Mouse (Mus musculus): Measurements from ENCODE around the gene Akr7a5. TPM values are rescaled to one million over a fixed set of nuclear protein-coding genes. Genes with fewer than 3 reads are reported as not detected.

Gene Akr7a5
- polyA plus RNA-seq, 1 experiment from 2014 or later, result 61.4 TPM

DNA sequence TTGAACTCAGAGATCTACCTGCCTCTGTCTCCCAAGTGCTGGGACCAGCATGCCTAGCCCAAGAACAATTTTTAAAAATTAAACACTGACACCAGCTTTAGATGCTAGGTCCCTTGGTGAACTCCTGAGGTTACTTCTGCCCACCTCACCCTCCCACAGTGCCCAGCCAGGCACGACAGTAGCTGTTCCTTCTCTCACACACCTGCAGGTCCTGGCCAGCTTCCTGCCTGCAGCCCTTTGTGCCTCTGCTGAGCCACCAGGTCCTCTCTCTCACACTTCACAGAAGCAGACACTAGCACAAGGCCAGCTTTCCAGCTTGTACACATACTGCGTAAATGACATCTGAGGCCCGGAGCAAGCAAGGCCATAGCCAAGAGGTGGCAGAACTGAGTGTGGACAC lies 5.0 kb upstream of the Akr7a5 start:
- no peak for DNase-seq (ENCODE audit: low spot score)
- TF ChIP-seq CTCF (IDR thresholded peaks at IDR 0.05), result no peak
- no peak for TF ChIP-seq EP300 (IDR thresholded peaks at IDR 0.05)
- H3K4me3 ChIP-seq (ENCODE audit: low read depth, low read length), result no peak overlapping the region
- H3K4me1 ChIP-seq (ENCODE audit: insufficient read depth, low read depth, low read length), result no peaks in the 10 kb centered on the region; the same call in 1 of the 2 replicates
- no peak overlapping the region for H3K27ac ChIP-seq (ENCODE audit: low read length)
- H3K9ac ChIP-seq (replicated peaks; ENCODE audit: low read depth), result no peak overlapping the region
- no peaks in the 10 kb centered on the region for H3K9me3 ChIP-seq (ENCODE audit: low read length)
- H3K27me3 ChIP-seq (replicated peaks; ENCODE audit: insufficient read depth, low read length), result no peaks in the 10 kb centered on the region
- H3K4me2 ChIP-seq (replicated peaks; ENCODE audit: low read depth, low read length), result no peak overlapping the region
- peaks cover 5% of the 10 kb centered on the region; the same call in 1 of the 2 replicates for H3K36me3 ChIP-seq (ENCODE audit: insufficient read depth, low read length)
- no peak for ATAC-seq
- 92% methylated on average over 3 of the region's 3 CpGs for WGBS

- 85% methylated on average over 5 of the region's 5 CpGs for WGBS
- no peaks in the 10 kb centered on the region for H3K9me3 ChIP-seq (ENCODE audit: low read length)
- no peak overlapping the region for H3K27ac ChIP-seq (ENCODE audit: low read length)
- H3K36me3 ChIP-seq (ENCODE audit: insufficient read depth, low read length), result no peaks in the 10 kb centered on the region
- H3K27me3 ChIP-seq (replicated peaks; ENCODE audit: insufficient read depth, low read length), result no peaks in the 10 kb centered on the region
- ATAC-seq (no peak), DNase-seq (ENCODE audit: low spot score) (no peak)
- no peak overlapping the region for H3K4me2 ChIP-seq (replicated peaks; ENCODE audit: low read depth, low read length)
- H3K4me1 ChIP-seq (ENCODE audit: insufficient read depth, low read depth, low read length), result peaks cover 7% of the 10 kb centered on the region; the same call in 1 of the 2 replicates
- H3K4me3 ChIP-seq (ENCODE audit: low read depth, low read length), result no peak overlapping the region
- no peak for TF ChIP-seq CTCF (IDR thresholded peaks at IDR 0.05)
- no peak for TF ChIP-seq EP300 (IDR thresholded peaks at IDR 0.05)
- H3K9ac ChIP-seq (replicated peaks; ENCODE audit: low read depth), result no peak overlapping the region
These were observed 2.6 kb upstream of the Akr7a5 start for GRCm38 (mm10) chr4:139307916-139308315.

DNA sequence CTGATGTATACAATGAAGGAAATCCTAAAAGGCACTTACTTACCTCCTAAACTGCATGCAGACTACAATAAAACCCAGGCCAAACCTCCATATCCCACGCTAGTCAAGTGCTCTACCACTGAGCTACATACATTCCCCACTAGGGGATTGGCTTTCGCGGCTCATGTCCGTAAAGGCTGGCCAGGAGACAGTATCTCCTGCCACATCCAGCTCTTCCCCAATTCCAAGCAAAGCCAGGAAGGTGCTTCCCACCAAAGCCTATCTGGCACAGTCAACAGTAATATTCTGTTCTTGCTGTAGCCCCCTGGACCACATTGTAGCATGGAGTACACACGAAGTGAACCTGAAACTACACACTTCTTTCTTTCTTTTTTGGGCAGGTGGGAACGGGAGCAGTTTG lies 893 bp upstream of the Akr7a5 start:
- ATAC-seq, result no peak

GRCm38 (mm10) chr4:139310899-139311701 lies 556 bp downstream of the Akr7a5 start:
- Histone ChIP-seq H3K4me2 (replicated peaks; ENCODE audit: low read depth, low read length) (peak overlapping the region; percentile 94), H3K9ac (replicated peaks; ENCODE audit: low read depth) (peak overlapping the region; percentile 75), H3K9me3 (ENCODE audit: low read length) (no peaks in the 10 kb centered on the region), H3K4me3 (ENCODE audit: low read depth, low read length) (peak overlapping the region; percentile 81), H3K4me1 (ENCODE audit: insufficient read depth, low read depth, low read length) (peaks cover 7% of the 10 kb centered on the region; the same call in 1 of the 2 replicates), H3K27me3 (replicated peaks; ENCODE audit: insufficient read depth, low read length) (no peaks in the 10 kb centered on the region), H3K36me3 (ENCODE audit: insufficient read depth, low read length) (0 out of 2 replicates have a peak, but pooled peaks cover 6% of the 10 kb centered on the region), H3K27ac (ENCODE audit: low read length) (peak overlapping the region; percentile 69)
- WGBS, result 1% methylated on average over 49 of the region's 53 CpGs
- ATAC-seq (peak; percentile 74; the same call in 1 of the 2 replicates), DNase-seq (ENCODE audit: low spot score) (no peak)
- TF ChIP-seq EP300 (IDR thresholded peaks at IDR 0.05) (no peak), CTCF (IDR thresholded peaks at IDR 0.05) (no peak)

More for the DNA sequence above, 893 bp upstream of the Akr7a5 start:
- DNase-seq (ENCODE audit: low spot score), result no peak
- H3K27ac ChIP-seq (ENCODE audit: low read length), result peak overlapping the region; percentile 69; the same call in 1 of the 2 replicates
- peak overlapping the region; percentile 94 for H3K4me2 ChIP-seq (replicated peaks; ENCODE audit: low read depth, low read length)
- no peaks in the 10 kb centered on the region for H3K27me3 ChIP-seq (replicated peaks; ENCODE audit: insufficient read depth, low read length)
- H3K9ac ChIP-seq (replicated peaks; ENCODE audit: low read depth), result peak overlapping the region; percentile 75; the same call in 1 of the 2 replicates
- 25% methylated on average over 6 of the region's 6 CpGs for WGBS
- TF ChIP-seq EP300 (IDR thresholded peaks at IDR 0.05) (no peak), CTCF (IDR thresholded peaks at IDR 0.05) (no peak; the same call in 1 of the 2 replicates)
- no peaks in the 10 kb centered on the region for H3K9me3 ChIP-seq (ENCODE audit: low read length)
- peak overlapping the region; percentile 81 for H3K4me3 ChIP-seq (ENCODE audit: low read depth, low read length)
- no peaks in the 10 kb centered on the region for H3K36me3 ChIP-seq (ENCODE audit: insufficient read depth, low read length)
- peaks cover 7% of the 10 kb centered on the region; the same call in 1 of the 2 replicates for H3K4me1 ChIP-seq (ENCODE audit: insufficient read depth, low read depth, low read length)

- Histone ChIP-seq H3K27ac (ENCODE audit: low read length) (no peak overlapping the region), H3K27me3 (replicated peaks; ENCODE audit: insufficient read depth, low read length) (no peaks in the 10 kb centered on the region), H3K4me2 (replicated peaks; ENCODE audit: low read depth, low read length) (peak overlapping the region; percentile 94), H3K36me3 (ENCODE audit: insufficient read depth, low read length) (0 out of 2 replicates have a peak, but pooled peaks cover 6% of the 10 kb centered on the region), H3K9me3 (ENCODE audit: low read length) (no peaks in the 10 kb centered on the region), H3K4me1 (ENCODE audit: insufficient read depth, low read depth, low read length) (peaks cover 7% of the 10 kb centered on the region; the same call in 1 of the 2 replicates), H3K9ac (replicated peaks; ENCODE audit: low read depth) (0 out of 2 replicates have a peak overlapping the region, but pooled peaks have one; percentile 8), H3K4me3 (ENCODE audit: low read depth, low read length) (peak overlapping the region; percentile 81)
- WGBS, result 18% methylated on average over 14 of the region's 14 CpGs
- TF ChIP-seq EP300 (IDR thresholded peaks at IDR 0.05) (no peak), CTCF (IDR thresholded peaks at IDR 0.05) (no peak)
- DNase-seq (ENCODE audit: low spot score) (no peak), ATAC-seq (no peak)
These were observed 1.2 kb downstream of the Akr7a5 start for GRCm38 (mm10) chr4:139311707-139312106.

- WGBS, result 56% methylated on average over 4 of the region's 4 CpGs
- 0 out of 2 replicates have a peak, but pooled peaks cover 6% of the 10 kb centered on the region for H3K36me3 ChIP-seq (ENCODE audit: insufficient read depth, low read length)
- H3K9ac ChIP-seq (replicated peaks; ENCODE audit: low read depth), result no peak overlapping the region
- no peaks in the 10 kb centered on the region for H3K27me3 ChIP-seq (replicated peaks; ENCODE audit: insufficient read depth, low read length)
- no peaks in the 10 kb centered on the region for H3K9me3 ChIP-seq (ENCODE audit: low read length)
- peak; percentile 52 for DNase-seq (ENCODE audit: low spot score)
- peaks cover 7% of the 10 kb centered on the region; the same call in 1 of the 2 replicates for H3K4me1 ChIP-seq (ENCODE audit: insufficient read depth, low read depth, low read length)
- no peak overlapping the region for H3K4me3 ChIP-seq (ENCODE audit: low read depth, low read length)
- TF ChIP-seq CTCF (IDR thresholded peaks at IDR 0.05) (peak; percentile 63), EP300 (IDR thresholded peaks at IDR 0.05) (no peak)
- H3K4me2 ChIP-seq (replicated peaks; ENCODE audit: low read depth, low read length), result no peak overlapping the region
- ATAC-seq, result no peak
- H3K27ac ChIP-seq (ENCODE audit: low read length), result no peak overlapping the region
These were observed 2.1 kb downstream of the Akr7a5 start for GRCm38 (mm10) chr4:139312632-139313031.
